Mouse (Mus musculus): ENCODE data around the gene Cdk11b. TPM values are rescaled to one million over a fixed set of nuclear protein-coding genes. Genes with fewer than 3 reads are reported as not detected.

Gene Cdk11b
- polyA plus RNA-seq, 1 experiment from 2014 or later, result 20.3 TPM

GRCm38 (mm10) chr4:155653451-155654182, 29.0 kb downstream of the Cdk11b start:
- Histone ChIP-seq H3K27me3 (ENCODE audit: control insufficient read depth, insufficient read depth, low read depth, low read length) (peaks cover 45% of the 10 kb centered on the region), H3K4me2 (ENCODE audit: low read depth, low read length) (peak overlapping the region; percentile 59; the same call in 1 of the 2 replicates), H3K36me3 (ENCODE audit: control insufficient read depth, insufficient read depth) (peaks cover 17% of the 10 kb centered on the region), H3K9ac (ENCODE audit: low read depth, low read length) (no peak overlapping the region), H3K9me3 (replicated peaks; ENCODE audit: control insufficient read depth, low read length) (no peaks in the 10 kb centered on the region), H3K4me3 (ENCODE audit: low read depth, low read length) (peak overlapping the region; percentile 34; the same call in 1 of the 2 replicates), H3K4me1 (ENCODE audit: control insufficient read depth, low read depth, low read length) (peaks cover 22% of the 10 kb centered on the region), H3K27ac (ENCODE audit: low read length) (no peak overlapping the region)
- 4% methylated on average over 31 of the region's 31 CpGs for WGBS (ENCODE audit: insufficient replicate concordance)
- no peak for ATAC-seq (ENCODE audit: low read depth)

DNA sequence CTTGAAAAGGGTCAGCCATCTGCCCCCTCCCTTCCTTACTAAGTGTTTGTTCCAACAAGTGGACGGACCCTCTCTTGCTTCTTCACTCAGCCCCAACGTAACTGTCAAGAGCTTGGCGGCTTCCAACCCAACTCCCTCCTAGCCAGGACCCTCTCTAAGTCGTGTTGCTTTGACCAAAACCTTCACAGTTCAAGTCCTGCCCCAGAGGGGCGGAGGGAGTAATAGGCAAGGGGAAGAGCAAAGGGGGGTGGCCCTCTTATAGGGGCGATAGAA, 29.5 kb downstream of the Cdk11b start:
- H3K4me2 ChIP-seq (ENCODE audit: low read depth, low read length), result peak overlapping the region; percentile 59
- H3K4me1 ChIP-seq (ENCODE audit: control insufficient read depth, low read depth, low read length), result peaks cover 22% of the 10 kb centered on the region
- H3K27me3 ChIP-seq (ENCODE audit: control insufficient read depth, insufficient read depth, low read depth, low read length), result peaks cover 45% of the 10 kb centered on the region
- no peak for ATAC-seq (ENCODE audit: low read depth)
- H3K9me3 ChIP-seq (replicated peaks; ENCODE audit: control insufficient read depth, low read length), result no peaks in the 10 kb centered on the region
- peak overlapping the region; percentile 51 for H3K4me3 ChIP-seq (ENCODE audit: low read depth, low read length)
- WGBS (ENCODE audit: insufficient replicate concordance), result 2% methylated on average over 6 of the region's 6 CpGs
- no peak overlapping the region for H3K27ac ChIP-seq (ENCODE audit: low read length)
- H3K9ac ChIP-seq (ENCODE audit: low read depth, low read length), result no peak overlapping the region
- peaks cover 12% of the 10 kb centered on the region for H3K36me3 ChIP-seq (ENCODE audit: control insufficient read depth, insufficient read depth)

DNA sequence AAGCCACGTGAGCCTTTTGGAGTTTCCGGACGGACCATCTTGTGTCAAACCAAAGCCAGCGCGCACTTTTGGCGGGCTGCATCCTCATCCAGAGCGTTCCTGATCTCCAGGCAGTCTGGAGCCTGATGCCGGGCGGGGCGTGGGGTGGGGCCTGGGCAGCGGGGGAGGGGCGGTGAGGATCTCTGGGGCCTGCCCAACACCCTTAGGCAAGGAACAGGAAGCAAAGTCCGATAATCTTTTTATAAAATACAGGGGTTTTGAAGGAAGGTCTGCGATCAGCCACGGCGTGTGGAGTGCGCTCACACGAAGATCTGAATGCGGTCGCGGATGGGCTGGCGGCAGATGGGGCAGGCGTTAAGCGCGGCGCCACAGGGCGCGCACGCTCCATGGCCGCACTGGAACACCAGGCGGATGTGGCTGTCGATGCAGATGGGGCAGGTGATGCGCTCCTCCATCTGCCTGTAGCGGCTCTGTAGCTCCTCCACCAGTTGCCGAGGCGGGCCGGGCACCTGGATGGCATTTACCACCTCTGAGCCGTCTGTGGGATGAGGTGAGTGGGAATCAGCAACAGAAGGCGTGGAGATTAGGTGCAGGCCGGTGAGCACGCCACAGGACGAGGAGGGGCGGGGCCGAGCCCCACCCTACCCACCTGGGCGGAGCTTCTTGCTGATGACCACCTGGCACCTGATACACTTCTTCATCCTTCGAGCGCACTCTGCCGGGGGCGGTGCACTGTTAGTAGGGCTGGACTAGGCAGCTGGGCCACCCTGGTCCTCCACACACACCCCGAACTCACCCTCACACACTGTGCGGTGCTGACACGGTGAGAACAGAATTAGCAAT, 30.0 kb downstream of the Cdk11b start:
- ATAC-seq (ENCODE audit: low read depth), result 0 out of 2 replicates have a peak, but pooled peaks have one; percentile 12
- H3K4me2 ChIP-seq (ENCODE audit: low read depth, low read length), result peak overlapping the region; percentile 59
- no peak overlapping the region for H3K27ac ChIP-seq (ENCODE audit: low read length)
- H3K9me3 ChIP-seq (replicated peaks; ENCODE audit: control insufficient read depth, low read length), result no peaks in the 10 kb centered on the region
- WGBS (ENCODE audit: insufficient replicate concordance), result 2% methylated on average over 52 of the region's 52 CpGs
- H3K4me1 ChIP-seq (ENCODE audit: control insufficient read depth, low read depth, low read length), result peaks cover 22% of the 10 kb centered on the region
- H3K9ac ChIP-seq (ENCODE audit: low read depth, low read length), result peak overlapping the region; percentile 16; the same call in 1 of the 2 replicates
- H3K36me3 ChIP-seq (ENCODE audit: control insufficient read depth, insufficient read depth), result peaks cover 7% of the 10 kb centered on the region; the same call in 1 of the 2 replicates
- peak overlapping the region; percentile 51 for H3K4me3 ChIP-seq (ENCODE audit: low read depth, low read length)
- peaks cover 45% of the 10 kb centered on the region for H3K27me3 ChIP-seq (ENCODE audit: control insufficient read depth, insufficient read depth, low read depth, low read length)

DNA sequence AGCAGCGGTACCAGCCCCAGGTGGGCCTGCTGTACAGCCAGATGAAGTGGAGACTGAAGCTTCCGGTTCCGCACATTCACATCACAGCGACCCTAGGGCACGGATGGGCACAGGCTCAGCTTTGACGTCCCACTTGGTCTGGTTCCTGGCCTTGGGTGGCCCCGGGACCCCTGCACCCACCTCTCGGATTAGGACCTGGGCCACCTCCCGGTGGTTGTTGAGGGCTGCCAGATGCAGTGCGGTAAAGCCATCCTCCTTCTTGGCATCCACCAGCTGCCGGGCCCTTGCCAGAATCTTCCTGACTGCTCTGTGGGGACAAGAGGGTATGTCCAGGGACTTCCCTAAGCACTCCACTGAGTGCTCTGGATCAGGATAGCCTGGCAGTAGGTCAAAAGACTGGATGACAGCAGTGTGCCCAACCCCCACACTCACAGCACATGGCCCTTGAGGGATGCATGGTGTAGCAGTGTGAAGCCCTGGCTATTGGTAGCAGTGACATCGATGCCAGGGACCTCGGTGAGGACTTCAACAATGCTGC, 31.6 kb downstream of the Cdk11b start:
- H3K9me3 ChIP-seq (replicated peaks; ENCODE audit: control insufficient read depth, low read length), result no peaks in the 10 kb centered on the region
- peaks cover 44% of the 10 kb centered on the region for H3K27me3 ChIP-seq (ENCODE audit: control insufficient read depth, insufficient read depth, low read depth, low read length)
- WGBS (ENCODE audit: insufficient replicate concordance), result 71% methylated on average over 13 of the region's 13 CpGs
- no peak overlapping the region for H3K4me3 ChIP-seq (ENCODE audit: low read depth, low read length)
- H3K9ac ChIP-seq (ENCODE audit: low read depth, low read length), result no peak overlapping the region
- no peak overlapping the region for H3K27ac ChIP-seq (ENCODE audit: low read length)
- no peaks in the 10 kb centered on the region for H3K36me3 ChIP-seq (ENCODE audit: control insufficient read depth, insufficient read depth)
- H3K4me1 ChIP-seq (ENCODE audit: control insufficient read depth, low read depth, low read length), result peaks cover 22% of the 10 kb centered on the region
- H3K4me2 ChIP-seq (ENCODE audit: low read depth, low read length), result no peak overlapping the region
- ATAC-seq (ENCODE audit: low read depth), result no peak

DNA sequence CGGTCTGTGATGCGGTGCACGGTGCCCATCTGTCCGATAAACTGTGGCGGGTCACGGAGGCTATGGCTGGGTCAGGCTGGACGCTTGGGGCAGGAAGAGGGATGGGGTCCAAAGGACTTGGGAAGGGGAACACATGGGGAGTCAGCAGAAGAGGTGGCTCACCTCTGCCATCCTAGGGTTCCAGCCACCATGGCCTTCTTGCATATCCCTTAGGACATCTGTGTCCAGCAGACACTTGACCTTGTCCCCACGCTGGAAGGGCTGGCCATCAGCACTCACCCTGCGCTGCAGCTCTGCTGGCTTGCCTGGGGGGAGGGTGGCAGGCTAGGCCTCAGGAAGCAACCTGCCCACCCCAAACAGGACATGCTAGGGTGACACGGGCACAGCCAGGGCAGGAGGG, 34.3 kb downstream of the Cdk11b start:
- ATAC-seq (ENCODE audit: low read depth), result no peak
- Histone ChIP-seq H3K4me2 (ENCODE audit: low read depth, low read length) (no peak overlapping the region), H3K27me3 (ENCODE audit: control insufficient read depth, insufficient read depth, low read depth, low read length) (peaks cover 17% of the 10 kb centered on the region), H3K9ac (ENCODE audit: low read depth, low read length) (no peak overlapping the region), H3K4me1 (ENCODE audit: control insufficient read depth, low read depth, low read length) (peaks cover 13% of the 10 kb centered on the region), H3K9me3 (replicated peaks; ENCODE audit: control insufficient read depth, low read length) (no peaks in the 10 kb centered on the region), H3K4me3 (ENCODE audit: low read depth, low read length) (no peak overlapping the region), H3K36me3 (ENCODE audit: control insufficient read depth, insufficient read depth) (no peaks in the 10 kb centered on the region), H3K27ac (ENCODE audit: low read length) (no peak overlapping the region)
- 73% methylated on average over 10 of the region's 10 CpGs for WGBS (ENCODE audit: insufficient replicate concordance)

GRCm38 (mm10) chr4:155660641-155661040, 36.0 kb downstream of the Cdk11b start:
- no peaks in the 10 kb centered on the region for H3K36me3 ChIP-seq (ENCODE audit: control insufficient read depth, insufficient read depth)
- 75% methylated on average over 12 of the region's 12 CpGs for WGBS (ENCODE audit: insufficient replicate concordance)
- no peak for ATAC-seq (ENCODE audit: low read depth)
- no peak overlapping the region for H3K27ac ChIP-seq (ENCODE audit: low read length)
- H3K4me2 ChIP-seq (ENCODE audit: low read depth, low read length), result no peak overlapping the region
- no peaks in the 10 kb centered on the region for H3K4me1 ChIP-seq (ENCODE audit: control insufficient read depth, low read depth, low read length)
- no peak overlapping the region for H3K4me3 ChIP-seq (ENCODE audit: low read depth, low read length)
- no peaks in the 10 kb centered on the region for H3K9me3 ChIP-seq (replicated peaks; ENCODE audit: control insufficient read depth, low read length)
- H3K27me3 ChIP-seq (ENCODE audit: control insufficient read depth, insufficient read depth, low read depth, low read length), result peaks cover under 1% of the 10 kb centered on the region; the same call in 1 of the 2 replicates
- no peak overlapping the region for H3K9ac ChIP-seq (ENCODE audit: low read depth, low read length)

DNA sequence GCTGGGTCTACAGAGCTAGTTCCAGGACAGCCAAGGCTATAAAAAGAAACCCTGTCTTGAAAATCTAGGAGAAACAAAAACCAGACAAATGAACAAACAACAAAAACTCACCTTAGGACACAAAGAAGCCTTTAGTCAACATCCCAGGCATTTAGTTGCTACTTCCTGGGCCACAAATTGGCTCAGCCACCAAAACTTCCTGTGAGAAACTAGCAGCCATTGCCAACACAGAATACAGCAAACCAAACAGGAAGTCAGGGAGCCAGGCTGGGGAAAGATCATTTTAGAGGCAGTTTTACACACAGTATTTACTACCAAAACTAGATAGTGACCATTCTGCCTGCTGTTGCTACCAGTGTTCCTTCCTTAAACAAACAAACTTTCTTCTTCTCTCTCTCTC, 42.2 kb downstream of the Cdk11b start:
- Histone ChIP-seq H3K4me2 (ENCODE audit: low read depth, low read length) (no peak overlapping the region), H3K27ac (ENCODE audit: low read length) (no peak overlapping the region), H3K9ac (ENCODE audit: low read depth, low read length) (no peak overlapping the region), H3K4me1 (ENCODE audit: control insufficient read depth, low read depth, low read length) (peaks cover 12% of the 10 kb centered on the region), H3K4me3 (ENCODE audit: low read depth, low read length) (no peak overlapping the region), H3K36me3 (ENCODE audit: control insufficient read depth, insufficient read depth) (no peaks in the 10 kb centered on the region), H3K27me3 (ENCODE audit: control insufficient read depth, insufficient read depth, low read depth, low read length) (no peaks in the 10 kb centered on the region), H3K9me3 (replicated peaks; ENCODE audit: control insufficient read depth, low read length) (no peaks in the 10 kb centered on the region)
- no peak for ATAC-seq (ENCODE audit: low read depth)

DNA sequence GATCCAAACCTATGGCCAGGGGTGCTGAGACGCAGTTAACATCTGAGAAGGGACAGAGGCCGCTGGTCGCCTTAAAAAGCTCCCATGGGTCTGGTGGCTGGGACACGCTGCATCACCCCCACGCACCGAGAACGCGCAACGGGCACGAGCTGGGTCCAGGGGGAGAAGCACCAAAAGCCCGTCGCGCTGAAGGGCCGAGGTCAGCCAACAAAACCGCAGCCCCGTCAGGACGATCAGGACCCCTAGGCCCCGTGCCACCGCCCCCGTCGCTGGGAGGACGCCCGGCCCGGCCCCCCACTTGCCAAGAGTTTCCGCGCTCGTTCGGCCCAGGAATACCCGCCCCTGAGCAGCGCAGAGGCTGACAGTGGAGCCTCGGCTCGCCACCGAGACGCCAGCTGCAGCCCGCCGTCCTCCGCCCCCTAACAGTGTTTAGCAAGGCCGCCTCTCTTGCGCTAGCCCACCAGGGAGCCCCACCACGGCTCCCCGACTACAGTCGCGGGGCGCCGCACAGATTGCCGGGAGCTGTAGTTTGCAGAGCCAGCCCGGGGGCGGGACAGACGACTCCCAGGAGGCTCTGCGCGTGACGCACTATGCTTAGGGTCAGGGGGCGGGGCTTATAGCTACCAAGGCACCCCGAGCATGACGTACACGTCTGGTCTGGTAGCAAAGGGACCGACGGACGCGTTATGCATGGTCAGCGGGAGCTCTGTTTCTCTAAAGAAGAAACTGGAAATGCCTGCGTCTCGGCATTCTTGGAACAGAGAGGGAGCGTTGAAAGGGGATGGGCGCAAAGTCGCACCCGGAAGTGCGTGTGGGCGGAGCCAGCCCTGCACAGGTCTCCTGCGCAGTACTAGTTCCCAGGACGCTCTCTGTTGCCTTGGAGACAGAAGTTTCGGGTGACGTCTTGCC, 44.3 kb downstream of the Cdk11b start, which contains the start of gene Mib2:
TSS of gene Mib2 (minus strand) at position 510 of the 909 bp plus-strand sequence.
- ATAC-seq (ENCODE audit: low read depth), result peak; percentile 98

More for the DNA sequence above, 44.3 kb downstream of the Cdk11b start, which contains the start of gene Mib2:
- Histone ChIP-seq H3K9ac (ENCODE audit: low read depth, low read length) (peak within 1 kb of the TSS; percentile 70), H3K4me1 (ENCODE audit: control insufficient read depth, low read depth, low read length) (peaks cover 12% of the 10 kb centered on the region), H3K27me3 (ENCODE audit: control insufficient read depth, insufficient read depth, low read depth, low read length) (no peaks in the 10 kb centered on the region), H3K9me3 (replicated peaks; ENCODE audit: control insufficient read depth, low read length) (no peaks in the 10 kb centered on the region), H3K27ac (ENCODE audit: low read length) (0 out of 2 replicates have a peak within 1 kb of the TSS, but pooled peaks have one; percentile 46), H3K36me3 (ENCODE audit: control insufficient read depth, insufficient read depth) (no peaks in the 10 kb centered on the region), H3K4me2 (ENCODE audit: low read depth, low read length) (peak within 1 kb of the TSS; percentile 94), H3K4me3 (ENCODE audit: low read depth, low read length) (peak within 1 kb of the TSS; percentile 85)
- under 1% methylated on average over 73 of the region's 73 CpGs for WGBS (ENCODE audit: insufficient replicate concordance)
